Mouse (Mus musculus): ENCODE results near the gene Tmprss3. TPM values are rescaled to one million over a fixed set of nuclear protein-coding genes. Genes with fewer than 3 reads are reported as not detected.

Tmprss3 gene
- not detected in 2 replicates for polyA plus RNA-seq (2014; fragmentation: Nextera tagmentation; extraction: Ambion mirVana)

DNA sequence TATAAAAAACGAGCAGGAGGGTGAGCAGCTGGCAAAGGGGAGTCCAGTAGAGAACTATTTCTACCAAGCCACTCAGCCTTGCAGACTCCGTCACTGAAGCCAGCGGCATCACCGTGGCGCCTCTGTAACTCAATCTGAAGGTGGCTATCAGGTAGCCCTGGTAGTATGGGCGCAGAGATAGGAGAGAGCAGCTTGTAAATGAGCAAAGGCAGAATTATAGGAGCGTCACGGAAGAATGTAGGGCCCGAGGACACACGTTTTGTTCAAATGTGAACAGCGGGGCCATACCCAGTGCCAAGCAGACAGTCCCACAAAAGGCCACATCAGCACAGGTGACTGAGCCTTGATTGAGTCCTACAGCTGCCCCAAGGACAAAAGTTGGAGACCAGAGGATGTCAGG lies at the start of gene Tmprss3:
TSS of gene Tmprss3 (minus strand) at position 101 of the 400 bp plus-strand sequence.
- no peaks in the 10 kb centered on the region for H3K36me3 ChIP-seq (ENCODE audit: control insufficient read depth, insufficient read depth, low read length)
- no peak within 1 kb of the TSS for H3K27ac ChIP-seq (ENCODE audit: low read depth, low read length)
- H3K9me3 ChIP-seq (ENCODE audit: control insufficient read depth, low read length), result no peaks in the 10 kb centered on the region
- H3K27me3 ChIP-seq (ENCODE audit: control insufficient read depth, insufficient read depth, low read length), result no peaks in the 10 kb centered on the region
- WGBS, result 80% methylated on average over 11 of the region's 11 CpGs
- H3K9ac ChIP-seq (replicated peaks; ENCODE audit: low read depth, low read length), result no peak within 1 kb of the TSS
- H3K4me3 ChIP-seq (ENCODE audit: low read depth, low read length), result no peak within 1 kb of the TSS
- ATAC-seq (ENCODE audit: low read depth), result no peak
- no peak within 1 kb of the TSS for H3K4me2 ChIP-seq (ENCODE audit: low read depth, low read length)
- no peaks in the 10 kb centered on the region for H3K4me1 ChIP-seq (ENCODE audit: control insufficient read depth, insufficient read depth, low read length)

DNA sequence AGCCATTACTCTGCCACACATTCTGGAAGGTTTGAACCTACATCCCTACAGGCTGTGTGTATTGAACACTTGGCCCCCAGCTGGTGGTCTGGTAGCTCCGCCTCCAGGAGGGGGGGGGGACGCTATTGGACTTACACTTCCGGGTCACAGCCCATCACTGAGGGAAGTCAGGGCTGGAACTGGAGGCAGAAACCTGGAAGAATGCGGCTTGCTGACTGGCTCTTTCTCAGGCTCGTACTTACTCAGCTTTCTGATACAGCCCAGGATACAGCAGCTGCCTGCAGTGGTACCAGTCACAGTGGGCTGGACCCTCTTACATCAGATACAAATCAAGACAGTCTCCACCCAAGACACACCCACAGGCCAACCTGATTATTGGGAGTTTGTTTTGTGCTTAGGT lies 48.4 kb upstream of the Tmprss3 start:
- 36% methylated on average over 5 of the region's 5 CpGs for WGBS
- Histone ChIP-seq H3K27me3 (ENCODE audit: control insufficient read depth, insufficient read depth, low read length) (no peaks in the 10 kb centered on the region), H3K4me3 (ENCODE audit: low read depth, low read length) (no peak overlapping the region), H3K4me1 (ENCODE audit: control insufficient read depth, insufficient read depth, low read length) (no peaks in the 10 kb centered on the region), H3K9ac (replicated peaks; ENCODE audit: low read depth, low read length) (no peak overlapping the region), H3K27ac (ENCODE audit: low read depth, low read length) (no peak overlapping the region), H3K9me3 (ENCODE audit: control insufficient read depth, low read length) (no peaks in the 10 kb centered on the region), H3K4me2 (ENCODE audit: low read depth, low read length) (no peak overlapping the region), H3K36me3 (ENCODE audit: control insufficient read depth, insufficient read depth, low read length) (no peaks in the 10 kb centered on the region)
- no peak for ATAC-seq (ENCODE audit: low read depth)

DNA sequence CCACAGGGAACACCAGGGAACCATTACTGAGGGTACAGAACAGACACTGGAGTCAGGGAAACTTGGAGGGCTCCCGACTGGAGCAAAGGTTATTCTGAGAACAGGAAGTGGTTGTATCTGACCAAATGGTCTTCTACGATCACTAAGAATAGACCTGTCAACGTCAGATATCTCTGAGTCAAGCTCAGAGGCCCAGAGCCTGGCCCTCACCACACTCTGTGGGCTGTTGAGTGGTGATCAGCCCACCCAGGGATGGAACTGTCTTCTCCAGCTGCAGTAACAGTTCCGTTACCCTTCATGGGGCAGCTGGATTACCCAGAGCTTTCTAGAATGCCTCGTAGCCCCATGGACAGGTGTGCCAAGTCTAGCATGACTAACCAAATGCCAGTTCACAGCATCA lies 46.5 kb upstream of the Tmprss3 start:
- Histone ChIP-seq H3K9me3 (ENCODE audit: control insufficient read depth, low read length) (no peaks in the 10 kb centered on the region), H3K4me2 (ENCODE audit: low read depth, low read length) (no peak overlapping the region), H3K36me3 (ENCODE audit: control insufficient read depth, insufficient read depth, low read length) (no peaks in the 10 kb centered on the region), H3K4me3 (ENCODE audit: low read depth, low read length) (no peak overlapping the region), H3K27me3 (ENCODE audit: control insufficient read depth, insufficient read depth, low read length) (no peaks in the 10 kb centered on the region), H3K9ac (replicated peaks; ENCODE audit: low read depth, low read length) (no peak overlapping the region), H3K27ac (ENCODE audit: low read depth, low read length) (no peak overlapping the region), H3K4me1 (ENCODE audit: control insufficient read depth, insufficient read depth, low read length) (no peaks in the 10 kb centered on the region)
- ATAC-seq (ENCODE audit: low read depth), result no peak
- WGBS, result 82% methylated on average over 5 of the region's 5 CpGs

DNA sequence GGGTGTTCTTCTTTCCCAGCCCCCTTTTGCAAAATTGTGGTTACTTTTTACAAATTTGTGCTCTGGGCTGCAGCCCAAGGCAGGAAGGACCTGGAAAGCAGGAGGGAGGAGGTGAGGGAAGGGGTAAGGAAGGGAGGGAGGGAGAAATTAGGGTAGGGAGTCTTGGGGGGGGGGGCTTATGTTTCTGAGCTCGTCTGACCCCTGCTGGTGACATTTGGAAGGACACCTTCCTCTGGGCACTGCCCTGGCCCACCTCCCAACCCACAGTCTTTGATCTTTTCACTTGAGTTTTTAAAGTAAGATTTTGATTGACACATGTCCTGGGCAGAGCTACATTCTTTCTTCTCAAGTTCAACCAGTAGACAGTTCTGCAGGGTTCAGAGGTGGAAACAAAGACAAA lies 44.0 kb upstream of the Tmprss3 start:
- Histone ChIP-seq H3K9me3 (ENCODE audit: control insufficient read depth, low read length) (no peaks in the 10 kb centered on the region), H3K4me1 (ENCODE audit: control insufficient read depth, insufficient read depth, low read length) (no peaks in the 10 kb centered on the region), H3K4me2 (ENCODE audit: low read depth, low read length) (no peak overlapping the region), H3K36me3 (ENCODE audit: control insufficient read depth, insufficient read depth, low read length) (no peaks in the 10 kb centered on the region), H3K4me3 (ENCODE audit: low read depth, low read length) (no peak overlapping the region), H3K9ac (replicated peaks; ENCODE audit: low read depth, low read length) (no peak overlapping the region), H3K27me3 (ENCODE audit: control insufficient read depth, insufficient read depth, low read length) (no peaks in the 10 kb centered on the region), H3K27ac (ENCODE audit: low read depth, low read length) (no peak overlapping the region)
- 0% methylated on average over 1 of the region's 1 CpGs for WGBS
- ATAC-seq (ENCODE audit: low read depth), result no peak

DNA sequence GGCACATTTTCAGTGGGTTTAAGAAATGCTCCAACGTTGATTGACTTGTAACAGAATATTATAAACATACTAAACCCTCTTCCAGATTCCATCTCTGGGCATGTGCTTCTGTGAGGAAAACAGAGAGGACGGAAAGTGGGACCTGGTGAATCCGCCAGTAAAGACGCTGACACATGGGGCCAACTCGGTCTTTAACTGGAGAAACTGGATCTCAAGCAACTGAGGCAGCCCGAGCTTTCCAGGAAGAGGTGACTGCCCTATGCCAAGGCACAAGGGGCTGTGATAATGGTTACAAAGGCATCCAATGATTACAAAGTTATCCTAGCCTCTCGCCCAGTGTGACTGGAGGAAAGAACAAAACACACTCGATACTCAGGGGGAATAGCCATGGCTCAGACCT lies 42.4 kb upstream of the Tmprss3 start:
- Histone ChIP-seq H3K36me3 (ENCODE audit: control insufficient read depth, insufficient read depth, low read length) (no peaks in the 10 kb centered on the region), H3K4me3 (ENCODE audit: low read depth, low read length) (no peak overlapping the region), H3K9ac (replicated peaks; ENCODE audit: low read depth, low read length) (no peak overlapping the region), H3K27ac (ENCODE audit: low read depth, low read length) (no peak overlapping the region), H3K27me3 (ENCODE audit: control insufficient read depth, insufficient read depth, low read length) (no peaks in the 10 kb centered on the region), H3K4me1 (ENCODE audit: control insufficient read depth, insufficient read depth, low read length) (no peaks in the 10 kb centered on the region), H3K9me3 (ENCODE audit: control insufficient read depth, low read length) (no peaks in the 10 kb centered on the region), H3K4me2 (ENCODE audit: low read depth, low read length) (no peak overlapping the region)
- no peak for ATAC-seq (ENCODE audit: low read depth)
- 88% methylated on average over 8 of the region's 8 CpGs for WGBS

DNA sequence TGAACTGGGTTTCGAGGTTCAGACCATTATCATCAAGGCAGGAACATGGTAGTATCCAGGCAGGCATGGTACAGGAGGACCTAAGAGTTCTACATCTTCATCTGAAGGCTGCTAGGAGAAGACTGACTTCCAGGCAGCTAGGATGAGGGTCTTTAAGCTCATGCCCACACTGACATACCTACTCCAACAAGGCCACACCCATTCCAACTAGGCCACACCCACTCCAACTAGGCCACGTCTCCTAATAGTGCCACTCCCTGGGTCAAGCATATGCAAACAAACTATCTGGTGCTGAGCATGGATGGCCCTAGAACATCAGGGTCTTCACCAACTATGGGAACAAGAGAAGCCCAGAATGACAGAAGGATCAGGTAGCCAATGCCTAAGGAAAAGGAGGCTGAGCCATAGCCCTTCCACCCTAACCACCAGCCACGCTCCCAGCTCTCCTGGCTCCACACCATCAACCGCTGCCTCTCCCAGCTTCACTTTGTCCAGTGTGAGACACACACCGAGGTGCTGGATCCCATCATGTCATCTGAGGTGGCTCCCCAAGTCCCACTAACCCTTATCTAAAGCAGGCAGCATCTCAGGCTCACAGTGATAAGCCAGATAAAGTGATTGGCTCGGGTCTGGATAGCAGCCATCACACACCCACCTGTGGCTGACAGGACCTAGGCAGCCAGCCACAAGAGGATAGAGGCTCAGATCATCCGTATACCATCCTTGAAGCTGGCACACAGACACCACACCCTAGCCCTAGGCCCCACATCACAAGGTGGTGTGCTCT lies 39.6 kb upstream of the Tmprss3 start:
- WGBS, result 86% methylated on average over 7 of the region's 7 CpGs
- H3K27me3 ChIP-seq (ENCODE audit: control insufficient read depth, insufficient read depth, low read length), result no peaks in the 10 kb centered on the region
- no peaks in the 10 kb centered on the region for H3K4me1 ChIP-seq (ENCODE audit: control insufficient read depth, insufficient read depth, low read length)
- no peak overlapping the region for H3K9ac ChIP-seq (replicated peaks; ENCODE audit: low read depth, low read length)
- no peak overlapping the region for H3K4me2 ChIP-seq (ENCODE audit: low read depth, low read length)
- H3K36me3 ChIP-seq (ENCODE audit: control insufficient read depth, insufficient read depth, low read length), result no peaks in the 10 kb centered on the region
- H3K4me3 ChIP-seq (ENCODE audit: low read depth, low read length), result no peak overlapping the region
- ATAC-seq (ENCODE audit: low read depth), result no peak
- H3K27ac ChIP-seq (ENCODE audit: low read depth, low read length), result no peak overlapping the region
- no peaks in the 10 kb centered on the region for H3K9me3 ChIP-seq (ENCODE audit: control insufficient read depth, low read length)

DNA sequence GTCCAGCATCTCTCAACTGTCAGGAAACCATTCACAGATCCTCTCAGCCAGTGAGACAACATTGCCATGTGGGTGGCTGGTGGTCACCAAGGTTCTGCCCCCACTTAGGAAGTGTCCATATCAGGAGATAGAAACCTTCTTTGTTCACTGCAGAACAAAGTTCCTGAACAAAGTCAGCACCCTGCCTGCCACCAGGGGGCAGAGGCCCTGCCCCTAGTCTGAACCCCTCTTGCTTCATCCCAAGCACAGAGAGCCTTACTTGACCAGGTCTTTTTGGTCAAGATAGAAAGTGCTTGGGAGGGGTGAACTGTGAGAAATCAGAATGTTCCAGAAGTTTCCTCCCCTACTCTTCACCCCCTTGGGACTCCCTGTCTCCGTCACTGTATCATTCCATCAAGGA lies 37.1 kb upstream of the Tmprss3 start:
- Histone ChIP-seq H3K4me2 (ENCODE audit: low read depth, low read length) (no peak overlapping the region), H3K27ac (ENCODE audit: low read depth, low read length) (no peak overlapping the region), H3K36me3 (ENCODE audit: control insufficient read depth, insufficient read depth, low read length) (no peaks in the 10 kb centered on the region), H3K9ac (replicated peaks; ENCODE audit: low read depth, low read length) (no peak overlapping the region), H3K9me3 (ENCODE audit: control insufficient read depth, low read length) (no peaks in the 10 kb centered on the region), H3K27me3 (ENCODE audit: control insufficient read depth, insufficient read depth, low read length) (no peaks in the 10 kb centered on the region), H3K4me3 (ENCODE audit: low read depth, low read length) (no peak overlapping the region), H3K4me1 (ENCODE audit: control insufficient read depth, insufficient read depth, low read length) (no peaks in the 10 kb centered on the region)
- 82% methylated on average over 1 of the region's 1 CpGs for WGBS
- ATAC-seq (ENCODE audit: low read depth), result no peak

DNA sequence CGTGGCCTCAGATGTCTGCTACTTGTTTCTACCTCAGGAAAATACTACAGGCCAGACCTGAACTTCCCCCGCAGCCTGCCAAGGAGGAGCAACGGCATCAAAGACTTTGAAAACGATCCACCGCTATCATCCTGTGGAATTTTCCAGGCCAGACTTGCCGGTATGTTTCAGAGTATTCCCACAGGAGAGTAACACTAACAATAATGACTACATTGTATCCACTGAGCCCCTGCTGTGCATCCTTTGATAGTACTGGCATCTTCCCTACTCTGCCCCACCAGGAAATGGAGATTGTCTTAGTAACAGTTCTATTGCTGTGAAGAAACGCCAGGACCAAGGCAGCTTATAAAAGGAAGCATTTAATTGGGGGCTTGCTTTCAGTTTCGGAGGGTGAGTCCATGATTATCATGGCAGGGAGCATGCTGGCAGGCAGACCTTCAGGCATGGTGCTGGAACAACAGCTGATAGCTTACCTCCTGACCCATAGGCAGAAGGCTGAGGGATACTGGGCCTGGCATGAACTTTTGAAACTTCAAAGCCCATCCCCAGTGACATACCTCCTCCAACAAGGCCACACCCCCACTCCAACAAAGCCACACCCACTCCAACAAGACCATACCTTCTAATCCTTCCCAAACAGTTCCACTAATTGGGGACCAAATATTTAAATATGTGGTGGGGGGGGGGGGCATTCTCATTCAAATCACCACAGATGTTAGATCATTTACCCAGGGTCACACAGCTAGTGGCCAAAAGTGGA lies 33.7 kb upstream of the Tmprss3 start:
- Histone ChIP-seq H3K4me1 (ENCODE audit: control insufficient read depth, insufficient read depth, low read length) (no peaks in the 10 kb centered on the region), H3K9me3 (ENCODE audit: control insufficient read depth, low read length) (no peaks in the 10 kb centered on the region), H3K4me2 (ENCODE audit: low read depth, low read length) (no peak overlapping the region), H3K27ac (ENCODE audit: low read depth, low read length) (no peak overlapping the region), H3K9ac (replicated peaks; ENCODE audit: low read depth, low read length) (no peak overlapping the region), H3K4me3 (ENCODE audit: low read depth, low read length) (no peak overlapping the region), H3K27me3 (ENCODE audit: control insufficient read depth, insufficient read depth, low read length) (no peaks in the 10 kb centered on the region), H3K36me3 (ENCODE audit: control insufficient read depth, insufficient read depth, low read length) (no peaks in the 10 kb centered on the region)
- no peak for ATAC-seq (ENCODE audit: low read depth)
- 25% methylated on average over 8 of the region's 8 CpGs for WGBS

DNA sequence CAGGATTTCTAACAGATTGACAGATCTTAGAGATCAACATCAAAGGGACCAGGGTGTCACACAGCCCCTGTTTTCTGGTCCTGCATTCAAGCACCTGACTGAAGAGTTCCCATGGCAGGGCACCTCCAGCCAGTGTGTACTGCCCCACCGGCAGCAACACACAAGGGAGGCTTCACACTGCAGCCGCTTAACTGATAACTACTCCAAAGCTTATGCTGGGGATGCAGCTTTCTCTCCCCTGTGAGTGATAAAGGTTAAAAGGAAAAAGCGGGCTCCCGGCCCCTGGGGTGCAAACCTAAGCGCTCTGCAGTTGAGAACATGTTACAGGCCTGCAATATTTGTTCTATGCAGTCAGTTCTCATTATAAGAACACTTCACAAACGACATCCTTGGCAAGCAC lies 33.0 kb upstream of the Tmprss3 start:
- H3K27me3 ChIP-seq (ENCODE audit: control insufficient read depth, insufficient read depth, low read length), result no peaks in the 10 kb centered on the region
- H3K4me2 ChIP-seq (ENCODE audit: low read depth, low read length), result no peak overlapping the region
- WGBS, result 50% methylated on average over 6 of the region's 6 CpGs
- no peaks in the 10 kb centered on the region for H3K36me3 ChIP-seq (ENCODE audit: control insufficient read depth, insufficient read depth, low read length)
- no peaks in the 10 kb centered on the region for H3K9me3 ChIP-seq (ENCODE audit: control insufficient read depth, low read length)
- no peak for ATAC-seq (ENCODE audit: low read depth)
- H3K4me3 ChIP-seq (ENCODE audit: low read depth, low read length), result no peak overlapping the region
- no peaks in the 10 kb centered on the region for H3K4me1 ChIP-seq (ENCODE audit: control insufficient read depth, insufficient read depth, low read length)
- no peak overlapping the region for H3K27ac ChIP-seq (ENCODE audit: low read depth, low read length)
- no peak overlapping the region for H3K9ac ChIP-seq (replicated peaks; ENCODE audit: low read depth, low read length)

All from neural tube, embryonic 14.5 days (tissue).